Mouse (Mus musculus) MEL (cell line): Measurements from ENCODE around the gene Mta3. TPM values are rescaled to one million over a fixed set of nuclear protein-coding genes. Genes with fewer than 3 reads are reported as not detected.

ENCODE experiments used
- DNase-seq: peaks from one replicate; pipeline ENCODE4 v3.0.0; 2011; ENCODE audit warnings: low read depth, low spot score
- H3K27ac ChIP-seq: 2 replicates; pipeline ENCODE4 v1.5.1; 2012; ENCODE audit warnings: low read depth, mild to moderate bottlenecking, control low read depth, low read length, moderate library complexity; ENCODE audit not compliant: control insufficient read depth
- H3K27me3 ChIP-seq, 2 experiments: fragments of 150-350 bp in 1 of 2; sonication (generic) in 1 of 2; 2 replicates each; pipeline ENCODE4 v1.6.1; 2012; ENCODE audit warnings: low read length in 2 of 2, mild to moderate bottlenecking in 2 of 2, improper control_type of control experiment in 1 of 2, moderate library complexity in 1 of 2; ENCODE audit not compliant: insufficient read depth in 2 of 2, control insufficient read depth in 1 of 2
- H3K36me3 ChIP-seq, 2 experiments: 2 replicates each; pipeline ENCODE4 v1.6.1; 2012 to 2014; ENCODE audit warnings: low read length in 2 of 2, improper control_type of control experiment in 1 of 2, inconsistent platforms in 1 of 2, mild to moderate bottlenecking in 1 of 2; ENCODE audit not compliant: insufficient read depth in 2 of 2, control insufficient read depth in 1 of 2
- H3K4me1 ChIP-seq, 2 experiments: fragments of 150-350 bp in 1 of 2; sonication (generic) in 1 of 2; 2 replicates each; pipeline ENCODE4 v1.6.1; 2012; ENCODE audit warnings: low read length in 2 of 2, improper control_type of control experiment in 1 of 2, mild to moderate bottlenecking in 1 of 2; ENCODE audit not compliant: insufficient read depth in 2 of 2, control insufficient read depth in 1 of 2
- H3K4me3 ChIP-seq, 2 experiments: fragments of 150-350 bp in 1 of 2; sonication (generic) in 1 of 2; 2 replicates each; pipeline ENCODE4 v1.5.1; 2012; ENCODE audit warnings: low read depth in 2 of 2, low read length in 2 of 2, mild to moderate bottlenecking in 2 of 2, moderate library complexity in 2 of 2, control low read depth in 1 of 2, improper control_type of control experiment in 1 of 2; ENCODE audit not compliant: control insufficient read depth in 1 of 2, insufficient read depth in 1 of 2
- H3K79me2 ChIP-seq: 2 replicates; pipeline ENCODE4 v1.6.1; 2012; ENCODE audit warnings: mild to moderate bottlenecking, low read length, moderate library complexity; ENCODE audit not compliant: control insufficient read depth, poor library complexity, insufficient read depth
- H3K9ac ChIP-seq: 2 replicates; pipeline ENCODE4 v1.6.1; 2012; ENCODE audit warnings: low read depth, mild to moderate bottlenecking, control low read depth, low read length, moderate library complexity; ENCODE audit not compliant: control insufficient read depth, poor library complexity, severe bottlenecking
- H3K9me3 ChIP-seq: fragments of 150-350 bp; sonication (generic); replicated peaks from 2 replicates; pipeline ENCODE4 v1.6.1; 2012; ENCODE audit warnings: mild to moderate bottlenecking, low read length, improper control_type of control experiment, moderate library complexity; ENCODE audit not compliant: insufficient read depth
- CHD2 ChIP-seq: IDR thresholded peaks from 2 replicates; pipeline ENCODE4 v1.6.1; 2011; ENCODE audit warnings: low read length, improper control_type of control experiment
- E2F4 ChIP-seq: IDR thresholded peaks from 2 replicates; pipeline ENCODE4 v1.6.1; 2011; ENCODE audit warnings: low read depth, low read length, improper control_type of control experiment, borderline replicate concordance
- ELF1 ChIP-seq: IDR thresholded peaks from 2 replicates; pipeline ENCODE4 v1.6.1; 2014; ENCODE audit warnings: low read depth, mild to moderate bottlenecking, inconsistent platforms, low read length, improper control_type of control experiment, moderate library complexity
- EP300 ChIP-seq, 2 experiments: IDR thresholded peaks; 2 replicates each; pipeline ENCODE4 v1.6.1; 2011; ENCODE audit warnings: improper control_type of control experiment in 2 of 2, low read length in 2 of 2, low read depth in 1 of 2, mild to moderate bottlenecking in 1 of 2
- ETS1 ChIP-seq: IDR thresholded peaks from 2 replicates; pipeline ENCODE4 v1.6.1; 2012; ENCODE audit warnings: low read depth, mild to moderate bottlenecking, inconsistent platforms, low read length, improper control_type of control experiment, moderate library complexity
- HCFC1 ChIP-seq: IDR thresholded peaks from 2 replicates; pipeline ENCODE4 v1.6.1; 2012; ENCODE audit warnings: low read depth, mild to moderate bottlenecking, inconsistent platforms, low read length, improper control_type of control experiment, moderate library complexity
- MXI1 ChIP-seq: IDR thresholded peaks from 2 replicates; pipeline ENCODE4 v1.6.1; 2011; ENCODE audit warnings: mild to moderate bottlenecking, low read depth, low read length, improper control_type of control experiment
- MYB ChIP-seq: IDR thresholded peaks from 2 replicates; pipeline ENCODE4 v1.6.1; 2011; ENCODE audit warnings: mild to moderate bottlenecking, low read depth, low read length, improper control_type of control experiment
- NELFE ChIP-seq: IDR thresholded peaks from 2 replicates; pipeline ENCODE4 v1.6.1; 2011; ENCODE audit warnings: low read depth, low read length, improper control_type of control experiment
- POLR2AphosphoS5 ChIP-seq: IDR thresholded peaks from 2 replicates; pipeline ENCODE4 v1.6.1; 2012; ENCODE audit warnings: low read depth, borderline replicate concordance, mild to moderate bottlenecking, inconsistent platforms, low read length, moderate library complexity, mixed read lengths
- RCOR1 ChIP-seq: IDR thresholded peaks from 2 replicates; pipeline ENCODE4 v1.6.1; 2012; ENCODE audit warnings: low read depth, mild to moderate bottlenecking, inconsistent platforms, low read length, improper control_type of control experiment
- TBP ChIP-seq: IDR thresholded peaks from 2 replicates; pipeline ENCODE4 v1.8.0; 2011; ENCODE audit warnings: low read depth, low read length, improper control_type of control experiment
- USF2 ChIP-seq, 2 experiments: IDR thresholded peaks; 2 replicates each; pipeline ENCODE4 v1.6.1; 2011 to 2012; ENCODE audit warnings: improper control_type of control experiment in 2 of 2, low read length in 2 of 2, borderline replicate concordance in 1 of 2, inconsistent platforms in 1 of 2, low read depth in 1 of 2, mild to moderate bottlenecking in 1 of 2; ENCODE audit not compliant: insufficient read depth in 1 of 2
- polyA plus RNA-seq, 2 experiments: library from polyadenylated mRNA; stranded (reverse) in 1 of 2; unstranded in 1 of 2; fragments of >175 nt in 1 of 2; fragments of >200 nt in 1 of 2; gene quantifications; 2 replicates each; pipeline versions ENCODE4 v1.2.1 to v1.2.4; 2012; ENCODE audit warnings: low replicate concordance in 2 of 2, low read depth in 1 of 2; ENCODE audit not compliant: insufficient read length in 2 of 2, insufficient read depth in 1 of 2, missing spikeins in 1 of 2
- total RNA-seq: library from RNA; depleted of rRNA; stranded (reverse); fragments of 300-350 nt; gene quantifications from 2 replicates; pipeline ENCODE4 v1.2.3, GENCODE M21; 2012

Gene Mta3
- total and polyA plus RNA-seq, 3 experiments = 28.8 to 58.2 TPM; not detected in 1

GRCm38 (mm10) chr17:83847815-83848214 lies 141.9 kb downstream of the Mta3 start, which contains the start of gene Haao (continued):
- peak; percentile 68; the same call in 1 of the 2 replicates for TF ChIP-seq TBP
- peak; percentile 61 for TF ChIP-seq NELFE
- peak; percentile 16; the same call in 1 of the 2 replicates for TF ChIP-seq MXI1
- no peak for TF ChIP-seq CHD2

GRCm38 (mm10) chr17:83848482-83848881 lies 142.5 kb downstream of the Mta3 start:
- peaks cover 0 to 12% of the 10 kb centered on the region in 2 experiments; a peak in 2 of 4 replicates for H3K36me3 ChIP-seq
- no peaks in the 10 kb centered on the region for H3K79me2 ChIP-seq
- H3K9ac ChIP-seq = no peak overlapping the region; the same call in 1 of the 2 replicates
- no peaks in the 10 kb centered on the region for H3K27me3 ChIP-seq
- no peaks in the 10 kb centered on the region for H3K9me3 ChIP-seq
- DNase-seq = peak; percentile 66
- peak overlapping the region in 1 of 2 experiments; percentile 26; a peak in 2 of 4 replicates for H3K4me3 ChIP-seq
- no peak for TF ChIP-seq EP300 (IDR thresholded peaks at IDR 0.05; ENCODE audit: low read depth in 1 of 2, low read length in 2 of 2)
- no peak for TF ChIP-seq HCFC1
- no peak for TF ChIP-seq E2F4
- TF ChIP-seq RCOR1 = no peak
- H3K4me1 ChIP-seq = peaks cover 10 to 29% of the 10 kb centered on the region in 2 experiments
- peak overlapping the region; percentile 73 for H3K27ac ChIP-seq

DNA sequence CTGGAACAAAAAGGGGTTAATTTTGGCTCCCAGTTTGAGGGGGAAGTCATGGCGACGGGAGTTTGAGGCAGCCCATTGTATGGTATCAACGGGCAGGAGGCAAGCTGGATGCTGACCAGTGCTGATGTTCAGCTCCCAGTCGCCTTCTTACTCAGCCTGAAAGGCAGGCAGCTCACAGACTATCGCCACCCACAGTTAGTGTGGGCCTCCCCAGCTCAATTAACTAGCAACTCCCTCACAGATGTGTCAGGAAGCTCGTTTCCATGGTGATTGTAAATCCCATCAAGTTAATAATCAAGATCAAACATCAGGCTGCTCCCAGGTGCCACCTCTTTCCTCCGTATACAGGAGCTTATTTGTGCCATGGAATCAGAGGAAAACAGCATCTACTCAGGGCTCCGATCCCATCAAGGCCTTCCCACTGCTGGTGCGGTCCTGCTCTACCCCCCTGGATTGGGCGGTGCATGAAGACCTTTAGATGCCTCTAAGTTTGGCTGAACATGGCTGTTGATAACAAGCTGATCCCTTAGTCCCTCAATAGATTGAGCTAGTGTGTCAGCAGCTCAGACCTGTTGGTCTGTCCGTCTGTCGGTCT lies 143.2 kb downstream of the Mta3 start:
- Histone ChIP-seq H3K27me3 (no peaks in the 10 kb centered on the region), H3K27ac (no peak overlapping the region), H3K9ac (no peak overlapping the region), H3K79me2 (no peaks in the 10 kb centered on the region), H3K9me3 (no peaks in the 10 kb centered on the region), H3K4me1 (peaks cover 10 to 29% of the 10 kb centered on the region in 2 experiments), H3K36me3 (peaks cover 0 to 12% of the 10 kb centered on the region in 2 experiments; a peak in 2 of 4 replicates), H3K4me3 (no peak overlapping the region)
- no peak for TF ChIP-seq ETS1
- no peak for TF ChIP-seq USF2 (IDR thresholded peaks at IDR 0.05; ENCODE audit: borderline replicate concordance in 1 of 2, insufficient read depth in 1 of 2, low read depth in 1 of 2, low read length in 2 of 2)
- TF ChIP-seq ELF1 = no peak
- no peak for TF ChIP-seq POLR2AphosphoS5
- no peak for TF ChIP-seq MYB
- no peak for TF ChIP-seq EP300 (IDR thresholded peaks at IDR 0.05; ENCODE audit: low read depth in 1 of 2, low read length in 2 of 2)
- DNase-seq = no peak
